Mouse (Mus musculus) stomach, postnatal 0 days (tissue): ENCODE results near the gene Cmtm6.

Source experiments
- CTCF ChIP-seq: IDR thresholded peaks from 2 replicates; pipeline ENCODE4 v1.5.1; 2016; ENCODE audit warnings: antibody characterized with exemption, low read depth, mild to moderate bottlenecking, moderate library complexity
- EP300 ChIP-seq: optimal IDR thresholded peaks from 2 replicates; pipeline ENCODE3; 2016; ENCODE audit warnings: antibody characterized with exemption

GRCm38 (mm10) chr9:114767507-114767906 lies 36.6 kb downstream of the Cmtm6 start:
- TF ChIP-seq CTCF (no peak), EP300 (no peak)
